Mouse (Mus musculus) midbrain, embryonic 12.5 days (tissue): Measurements from ENCODE around the gene Csf3r. TPM values are rescaled to one million over a fixed set of nuclear protein-coding genes. Genes with fewer than 3 reads are reported as not detected.

ENCODE experiments used
- ATAC-seq: fragments of 200-750 bp; cut with Nextera tagmentation; 2 replicates; pipeline ENCODE4 v1.8.0; 2017; ENCODE audit warnings: low read depth, moderate TSS enrichment, moderate library complexity; ENCODE audit not compliant: low FRiP score
- H3K27ac ChIP-seq: fragments of 300-500 bp; sonication (generic); replicated peaks from 2 replicates; pipeline ENCODE4 v1.5.1; 2016; ENCODE audit warnings: mild to moderate bottlenecking
- H3K27me3 ChIP-seq: fragments of 300-500 bp; sonication (generic); 2 replicates; pipeline ENCODE4 v1.6.1; 2016; ENCODE audit warnings: mild to moderate bottlenecking
- H3K36me3 ChIP-seq: fragments of 300-500 bp; sonication (generic); 2 replicates; pipeline ENCODE4 v1.6.1; 2016
- H3K4me1 ChIP-seq: fragments of 300-500 bp; sonication (generic); 2 replicates; pipeline ENCODE4 v1.6.1; 2016
- H3K4me2 ChIP-seq: fragments of 300-500 bp; sonication (generic); replicated peaks from 2 replicates; pipeline ENCODE4 v1.6.1; 2016; ENCODE audit warnings: mild to moderate bottlenecking, moderate library complexity
- H3K4me3 ChIP-seq: fragments of 300-500 bp; sonication (generic); 2 replicates; pipeline ENCODE4 v1.5.1; 2016; ENCODE audit warnings: mild to moderate bottlenecking
- H3K9ac ChIP-seq: fragments of 300-500 bp; sonication (generic); replicated peaks from 2 replicates; pipeline ENCODE4 v1.6.1; 2016; ENCODE audit warnings: mild to moderate bottlenecking, moderate library complexity
- H3K9me3 ChIP-seq: fragments of 300-500 bp; sonication (generic); 2 replicates; pipeline ENCODE4 v1.6.1; 2016; ENCODE audit warnings: mild to moderate bottlenecking
- WGBS: fragments of 180-500 bp; shearing (Covaris S2); methylation state at CpG from one replicate; pipeline ENCODE4 v1.1.7; 2016; 5-methylcytosine and 5-hydroxymethylcytosine counted together
- polyA plus RNA-seq: library from polyadenylated mRNA; unstranded; fragments of >200 nt; fragmentation: Nextera tagmentation; extraction: Ambion mirVana; gene quantifications from 2 replicates; pipeline ENCODE4 v1.2.1, GENCODE M21; 2016

The Csf3r gene
- polyA plus RNA-seq, 1 experiment from 2014 or later = 0.50 TPM

GRCm38 (mm10) chr4:126090848-126091124 lies 66.4 kb downstream of the Csf3r start:
- 0 out of 2 replicates have a peak, but pooled peaks cover 11% of the 10 kb centered on the region for H3K36me3 ChIP-seq
- no peak overlapping the region for H3K4me3 ChIP-seq
- H3K9me3 ChIP-seq = no peaks in the 10 kb centered on the region
- H3K4me2 ChIP-seq = no peak overlapping the region
- H3K27me3 ChIP-seq = no peaks in the 10 kb centered on the region
- no peak overlapping the region for H3K9ac ChIP-seq
- no peak for ATAC-seq
- 86% methylated on average over 4 of the region's 4 CpGs for WGBS
- H3K4me1 ChIP-seq = no peaks in the 10 kb centered on the region
- H3K27ac ChIP-seq = no peak overlapping the region

GRCm38 (mm10) chr4:126091873-126092272 lies 67.5 kb downstream of the Csf3r start:
- 86% methylated on average over 8 of the region's 8 CpGs for WGBS
- 0 out of 2 replicates have a peak, but pooled peaks cover under 1% of the 10 kb centered on the region for H3K4me1 ChIP-seq
- H3K9ac ChIP-seq = no peak overlapping the region
- H3K36me3 ChIP-seq = 0 out of 2 replicates have a peak, but pooled peaks cover 11% of the 10 kb centered on the region
- H3K4me2 ChIP-seq = no peak overlapping the region
- H3K4me3 ChIP-seq = no peak overlapping the region
- no peaks in the 10 kb centered on the region for H3K9me3 ChIP-seq
- H3K27me3 ChIP-seq = no peaks in the 10 kb centered on the region
- ATAC-seq = no peak
- H3K27ac ChIP-seq = no peak overlapping the region

Other genes with a start within 250 kb of the Csf3r start
- gene Mrps15, start 22.4 kb downstream of the Csf3r start, polyA plus RNA-seq = 129 and 136 TPM in 2 replicates
- gene Oscp1, start 34.0 kb downstream of the Csf3r start, polyA plus RNA-seq = 31.6 and 31.8 TPM in 2 replicates
- gene Lsm10, start 72.1 kb downstream of the Csf3r start, polyA plus RNA-seq = 42.1 and 42.9 TPM in 2 replicates
- 48.8 and 49.0 TPM in 2 replicates for gene Stk40, start 79.4 kb downstream of the Csf3r start, polyA plus RNA-seq
- gene Eva1b, start 123.2 kb downstream of the Csf3r start, polyA plus RNA-seq = 18.6 and 26.8 TPM in 2 replicates
- 1.6 and 1.7 TPM in 2 replicates for gene Sh3d21, start 138.9 kb downstream of the Csf3r start, polyA plus RNA-seq
- gene Thrap3, start 178.2 kb downstream of the Csf3r start, polyA plus RNA-seq = 265 and 274 TPM in 2 replicates
- 135 and 142 TPM in 2 replicates for gene Map7d1, start 231.8 kb downstream of the Csf3r start, polyA plus RNA-seq
- gene Trappc3, start 237.8 kb downstream of the Csf3r start, polyA plus RNA-seq = 103 and 108 TPM in 2 replicates